Mouse (Mus musculus) G1E (cell line): ENCODE results near the gene Prkca.

Source experiments
- CTCF ChIP-seq: IDR thresholded peaks from 2 replicates; pipeline ENCODE4 v1.5.1; 2012; ENCODE audit warnings: low read depth, low read length, inconsistent platforms, mixed read lengths
- TAL1 ChIP-seq: conservative IDR thresholded peaks from 2 replicates; pipeline ENCODE4 v1.6.1; 2012; ENCODE audit warnings: low read depth, low read length, inconsistent platforms, mixed read lengths

- TF ChIP-seq CTCF (no peak), TAL1 (no peak)
Measured at GRCm38 (mm10) chr11:107985941-107986340, 357.8 kb downstream of the Prkca start.
